Mouse (Mus musculus): ENCODE results near the gene Glrx5.

Gene Glrx5

DNA sequence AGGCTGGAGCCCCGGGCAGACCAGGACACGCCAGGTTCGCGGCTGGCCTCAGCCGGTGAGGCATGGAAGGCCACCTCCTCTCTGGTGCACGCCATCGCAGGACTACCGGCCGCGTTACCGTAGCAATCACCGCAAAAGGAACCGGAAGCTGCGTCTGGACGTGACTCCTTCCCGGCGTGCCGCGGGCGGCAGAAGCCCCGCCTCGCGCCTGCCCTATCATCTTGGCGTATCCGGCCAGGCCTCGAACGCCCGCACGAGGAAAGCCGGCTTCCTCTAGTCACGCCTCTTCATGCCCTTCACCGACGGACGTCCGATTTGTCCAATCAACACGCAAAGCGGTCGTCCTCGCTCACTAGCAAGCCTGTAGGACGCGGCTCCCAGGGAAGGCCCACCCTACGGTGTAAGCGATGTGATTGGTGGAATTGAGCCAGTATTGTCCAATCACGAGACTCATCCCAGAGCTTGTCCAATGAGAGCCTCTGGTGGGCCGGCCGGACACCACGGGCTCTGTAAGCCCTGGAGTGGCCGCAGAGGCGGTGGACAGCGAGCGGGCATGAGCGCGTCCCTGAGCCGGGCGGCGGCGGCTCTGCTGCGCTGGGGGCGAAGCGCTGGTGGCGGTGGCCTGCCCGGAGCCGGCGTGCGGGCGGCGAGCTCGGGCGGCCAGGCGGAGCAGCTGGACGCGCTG lies at the start of gene Glrx5:
TSS of gene Glrx5 (plus strand) at position 542 of the 685 bp plus-strand sequence.
- DNase-seq (ENCODE audit: low spot score in 2 of 2): peak; percentile 100

- no peak for DNase-seq (ENCODE audit: low spot score in 2 of 2)
Observed at GRCm38 (mm10) chr12:104983476-104983875, 49.0 kb upstream of the Glrx5 start.

DNA sequence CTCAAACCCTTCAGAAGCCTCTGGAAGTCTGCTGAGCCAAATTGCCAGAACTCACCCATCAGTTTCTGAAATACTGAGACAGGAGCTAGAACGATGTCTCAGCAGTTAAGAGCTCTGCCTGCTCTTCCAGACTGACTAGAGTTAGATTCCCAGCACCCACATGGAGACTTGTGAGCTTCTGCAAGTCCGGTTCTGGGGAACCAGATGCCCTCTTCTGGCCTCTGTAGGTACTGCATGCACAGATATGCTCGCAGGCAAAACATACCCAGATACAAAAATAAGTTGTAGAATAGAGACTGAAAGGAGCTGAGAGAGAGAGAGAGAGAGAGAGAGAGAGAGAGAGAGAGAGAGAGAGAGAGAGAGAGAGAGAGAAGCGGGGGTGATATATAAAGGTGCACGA lies 47.4 kb upstream of the Glrx5 start:
- DNase-seq (ENCODE audit: low spot score in 2 of 2): no peak

DNA sequence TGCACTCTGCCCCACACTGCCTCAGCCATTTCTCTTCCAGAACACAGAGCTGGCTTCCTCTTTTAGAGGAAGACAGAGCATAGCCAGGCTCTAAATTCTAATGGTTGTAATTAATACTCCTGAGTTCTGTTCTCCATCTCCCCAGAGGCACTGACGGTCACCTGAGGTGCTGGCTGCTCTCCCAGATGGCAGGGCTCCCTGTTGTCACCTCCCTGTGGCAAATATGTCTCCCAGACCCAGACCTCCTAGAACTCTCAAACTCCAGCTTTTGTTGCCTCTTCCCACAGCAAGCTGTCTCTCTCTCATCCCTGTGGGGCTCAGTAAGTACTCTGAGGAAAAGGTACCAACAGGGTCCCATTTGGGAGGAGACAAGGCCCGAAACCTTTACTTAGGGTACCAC lies 46.5 kb upstream of the Glrx5 start:
- DNase-seq (ENCODE audit: low spot score in 2 of 2): no peak

DNA sequence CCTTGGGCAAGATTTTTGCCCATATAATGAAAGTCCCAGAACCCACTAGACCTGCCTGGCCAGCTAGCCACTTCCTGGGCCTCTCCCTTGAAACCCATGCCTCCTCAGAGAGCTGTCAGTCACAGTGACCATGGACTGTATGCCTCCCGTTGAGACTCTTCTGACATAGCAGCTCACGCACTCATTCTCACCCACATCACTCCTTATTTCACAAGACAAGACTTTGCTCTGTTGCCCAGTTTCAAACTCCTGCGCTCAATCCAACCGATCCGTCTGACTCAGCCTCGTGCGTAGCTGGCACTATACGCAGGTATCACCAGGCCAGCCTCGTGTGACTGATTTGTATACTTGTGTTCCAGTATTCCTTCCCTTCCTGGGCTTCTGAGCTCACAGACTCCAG lies 45.7 kb upstream of the Glrx5 start:
- no peak for DNase-seq (ENCODE audit: low spot score in 2 of 2)

DNA sequence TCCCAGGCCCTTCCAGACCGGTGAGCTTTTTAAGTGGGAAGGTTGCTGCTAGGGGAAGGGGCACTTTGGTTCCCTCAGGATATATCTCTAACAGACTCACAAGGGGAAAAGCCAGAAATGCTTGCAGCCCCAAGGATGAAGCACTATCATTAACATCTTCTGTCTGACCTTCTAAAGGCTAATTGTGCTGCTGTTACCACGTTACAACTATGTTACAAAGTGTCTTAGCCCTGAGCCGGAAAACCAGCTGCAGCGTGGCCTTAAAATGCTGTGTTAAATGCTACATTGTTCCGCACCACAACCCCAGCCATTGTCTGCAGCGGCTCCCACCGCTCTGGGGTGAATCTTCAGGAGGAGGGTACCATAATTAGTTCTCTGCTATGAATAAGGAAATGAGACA lies 44.6 kb upstream of the Glrx5 start:
- no peak for DNase-seq (ENCODE audit: low spot score in 2 of 2)

GRCm38 (mm10) chr12:104990741-104991454 lies 41.6 kb upstream of the Glrx5 start:
- no peak for DNase-seq (ENCODE audit: low spot score in 2 of 2)

DNA sequence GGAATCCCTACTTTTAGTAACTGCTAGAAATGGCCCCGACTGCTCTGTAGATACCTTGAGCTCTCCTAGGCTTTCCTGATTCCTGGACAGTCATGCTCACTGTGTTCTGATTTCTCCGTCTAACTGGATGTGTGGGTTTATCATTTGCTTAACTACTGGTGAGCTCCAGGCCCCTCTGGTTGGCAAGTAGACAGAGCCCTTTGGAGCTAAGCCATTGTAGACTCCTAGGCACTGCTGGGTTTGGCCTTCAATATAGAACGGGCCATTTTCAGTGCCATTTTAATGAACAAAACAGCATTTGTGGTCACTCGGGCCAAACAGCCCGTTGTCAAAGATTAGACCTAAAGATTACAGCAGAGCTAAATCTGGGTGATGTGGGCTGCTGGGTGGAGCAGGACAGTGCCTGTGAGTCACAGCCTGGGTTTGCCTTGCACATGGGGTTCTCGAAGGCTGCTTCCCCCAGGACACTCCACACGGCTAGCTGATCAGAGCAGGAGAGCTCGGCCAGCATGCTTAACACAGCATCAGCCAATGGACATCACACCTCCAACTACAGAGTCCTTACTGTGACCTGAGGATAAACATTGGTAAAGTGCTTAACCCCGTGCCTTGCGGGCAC lies 40.3 kb upstream of the Glrx5 start:
- DNase-seq (ENCODE audit: low spot score in 2 of 2): no peak

GRCm38 (mm10) chr12:104992838-104993237 lies 39.6 kb upstream of the Glrx5 start:
- no peak for DNase-seq (ENCODE audit: low spot score in 2 of 2)

GRCm38 (mm10) chr12:104995259-104995876 lies 37.1 kb upstream of the Glrx5 start:
- no peak for DNase-seq (ENCODE audit: low spot score in 2 of 2)

GRCm38 (mm10) chr12:104996012-104996728 lies 36.3 kb upstream of the Glrx5 start:
- DNase-seq (ENCODE audit: low spot score in 2 of 2): no peak

DNA sequence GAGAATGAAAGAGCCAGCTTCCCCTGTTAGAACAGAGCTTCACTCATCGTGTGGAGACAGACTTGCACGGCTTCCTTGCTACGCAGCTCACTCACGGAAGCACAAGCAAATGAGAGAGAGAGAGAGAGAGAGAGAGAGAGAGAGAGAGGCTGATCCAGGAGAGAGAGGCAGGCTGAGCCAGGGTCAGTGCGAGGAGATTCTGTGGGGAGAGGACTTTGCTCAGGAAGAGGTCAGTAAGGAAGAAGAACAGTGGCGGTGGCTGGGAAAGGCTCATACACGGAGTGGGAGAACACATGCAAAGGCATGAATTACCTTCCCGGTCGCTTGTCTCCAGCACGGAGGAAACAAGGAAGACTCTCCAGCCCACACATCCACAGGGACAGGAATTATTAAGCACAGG lies 35.3 kb upstream of the Glrx5 start:
- DNase-seq (ENCODE audit: low spot score in 2 of 2): no peak

GRCm38 (mm10) chr12:104997641-104998293 lies 34.7 kb upstream of the Glrx5 start:
- DNase-seq (ENCODE audit: low spot score in 2 of 2): no peak

DNA sequence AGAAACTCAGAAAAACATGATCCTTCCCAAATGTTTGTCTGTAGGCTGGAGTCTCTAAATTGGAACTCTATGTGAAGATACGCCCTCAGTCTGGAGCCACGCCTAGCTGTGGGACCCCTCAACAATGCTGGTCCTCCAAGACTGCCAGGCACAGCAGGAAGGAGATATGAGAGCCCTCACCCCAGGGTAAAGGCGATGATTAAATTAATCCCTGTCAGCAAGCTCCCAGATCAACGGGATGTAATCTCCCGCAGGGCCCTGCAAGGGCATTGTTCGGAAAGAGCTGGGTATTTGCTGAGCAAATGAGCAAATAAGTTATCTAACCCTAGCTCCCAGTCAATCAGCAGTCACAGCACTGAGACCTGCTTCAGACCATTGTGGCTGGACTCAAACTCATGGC lies 33.9 kb upstream of the Glrx5 start:
- no peak for DNase-seq (ENCODE audit: low spot score in 2 of 2)

- no peak for DNase-seq (ENCODE audit: low spot score in 2 of 2)
Observed at GRCm38 (mm10) chr12:104999171-104999570, 33.3 kb upstream of the Glrx5 start.

GRCm38 (mm10) chr12:105000487-105001283 lies 31.8 kb upstream of the Glrx5 start:
- no peak for DNase-seq (ENCODE audit: low spot score in 2 of 2)

GRCm38 (mm10) chr12:105001317-105001716 lies 31.2 kb upstream of the Glrx5 start:
- DNase-seq (ENCODE audit: low spot score in 2 of 2): no peak

- DNase-seq (ENCODE audit: low spot score in 2 of 2): no peak
Observed at GRCm38 (mm10) chr12:105002340-105003132, 30.0 kb upstream of the Glrx5 start.

DNA sequence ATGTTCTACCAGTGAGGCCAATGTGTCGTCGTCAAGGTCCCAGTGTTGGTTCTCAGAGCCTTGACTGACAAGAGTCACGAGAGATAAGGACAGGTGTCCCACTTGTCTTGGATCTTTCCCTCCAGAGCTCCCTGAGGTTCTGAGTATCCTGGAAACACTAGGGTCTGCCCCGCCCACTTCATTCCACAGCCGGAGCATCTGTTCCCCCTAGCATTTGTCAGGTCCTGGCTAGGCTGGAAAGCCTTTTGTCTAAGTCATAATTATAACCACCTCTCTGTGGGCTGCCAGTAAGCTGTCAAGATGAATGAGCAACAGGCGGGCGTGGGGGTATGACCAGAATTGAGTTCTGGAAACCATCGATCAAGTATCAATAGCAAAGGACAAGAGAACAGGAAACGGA lies 29.3 kb upstream of the Glrx5 start:
- no peak for DNase-seq (ENCODE audit: low spot score in 2 of 2)

GRCm38 (mm10) chr12:105003715-105004114 lies 28.8 kb upstream of the Glrx5 start:
- DNase-seq (ENCODE audit: low spot score in 2 of 2): no peak
